Comparison of ENCODE assay signal across 10 mouse cellular contexts in the genomic region with DNA sequence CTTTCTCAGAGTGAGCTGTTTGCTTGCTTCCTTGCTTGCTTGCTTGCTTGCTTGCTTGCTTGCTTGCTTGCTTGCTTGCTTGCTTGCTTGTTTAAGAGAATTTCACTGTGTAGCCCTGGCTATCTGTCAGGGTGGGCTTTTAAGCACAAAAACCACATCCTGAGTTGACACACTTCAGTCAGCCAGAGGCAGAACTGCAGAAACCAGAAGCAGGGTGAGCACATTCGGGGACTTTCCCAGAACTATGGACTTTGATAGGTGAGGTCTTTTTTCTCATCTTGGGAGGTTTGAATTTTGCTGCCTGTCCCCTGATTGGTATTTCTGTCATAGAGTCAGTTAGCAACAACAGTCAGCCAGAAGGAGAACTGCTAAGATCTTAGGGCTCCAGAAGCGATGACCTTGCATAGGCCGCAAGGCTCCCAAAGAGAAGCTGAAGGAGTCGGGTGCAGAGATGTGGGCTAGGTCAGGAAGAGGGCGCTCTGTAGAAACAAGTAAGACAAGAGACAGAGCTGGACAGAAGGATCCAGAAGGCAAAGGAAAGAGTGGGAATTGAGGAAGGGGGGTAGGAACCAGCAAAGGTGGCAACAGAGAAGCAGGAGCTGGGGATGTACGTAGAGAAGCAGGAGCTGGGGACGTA. TPM values are rescaled to one million over a fixed set of nuclear protein-coding genes. Genes with fewer than 3 reads are reported as not detected.
DNase-seq lines count a peak whose midpoint lies in the region.
"Had no signal": no experiment of that assay in that cellular context is flagged by ENCODE, and none has a peak within 500 bp of the region (broad histone marks: within the 10 kb centered on the region; RNA-seq: fewer than 3 reads in every experiment).

No protein-coding gene starts in this region.

- H3K4me3 ChIP-seq in heart, embryonic 10.5 days: peak overlapping the region; percentile 5; the same call in 1 of the 2 replicates
- H3K4me3 ChIP-seq: heart, adult 2 months had no signal

- no peaks in the 10 kb centered on the region for H3K9me3 ChIP-seq in heart, embryonic 10.5 days
- H3K9me3 ChIP-seq: forebrain, embryonic 10.5 days had no signal

- peaks cover 38% of the 10 kb centered on the region for H3K36me3 ChIP-seq in heart, embryonic 10.5 days

- H3K27ac ChIP-seq in heart, embryonic 10.5 days: no peak overlapping the region; the same call in 1 of the 2 replicates
- H3K27ac ChIP-seq: forebrain, embryonic 10.5 days; heart, adult 2 months had no signal

- WGBS in heart, embryonic 10.5 days: 87% methylated on average over 7 of the region's 7 CpGs

- H3K27me3 ChIP-seq in heart, embryonic 10.5 days (ENCODE audit: insufficient read depth, poor library complexity, severe bottlenecking): no peaks in the 10 kb centered on the region

- H3K4me1 ChIP-seq in heart, embryonic 10.5 days: peaks cover 26% of the 10 kb centered on the region

- intact Hi-C loops in heart, postnatal 14 days (cut with DNase I): no loop called here

- DNase-seq in heart, embryonic 10.5 days (ENCODE audit: low spot score): no peak
- DNase-seq in heart, postnatal 14 days: no peak
- DNase-seq in 416B (ENCODE audit: low read depth): peak; percentile 59
- DNase-seq in c-Kit-positive CD71-positive TER-119-negative erythroid progenitor cells, embryonic 14.5 days (ENCODE audit: low read depth): peak; percentile 27
- peak; percentile 83 for DNase-seq in naive thymus-derived CD4-positive, alpha-beta T cell, adult 2 months (ENCODE audit: low read depth)
- DNase-seq in urinary bladder, adult 2 months (ENCODE audit: low spot score): no peak
- no peak for DNase-seq in layer of hippocampus, postnatal 14 days (ENCODE audit: low spot score in 2 of 2)
- DNase-seq in layer of hippocampus, adult 18-20 months (ENCODE audit: low spot score in 2 of 2): no peak
- DNase-seq: heart, adult 2 months had no signal

RNA-seq across cellular contexts. Expression of gene Gnptg, which starts 15.2 kb away (rescaled TPM):
- 31.2 and 36.7 TPM in 2 replicates for polyA plus RNA-seq in heart, embryonic 10.5 days (2016; fragmentation: Nextera tagmentation; extraction: Ambion mirVana)
- 10 to 100 TPM; 13.1 to 14.3 TPM for total RNA-seq in heart, postnatal 14 days (2021)
- 43.2 and 48.8 TPM in 2 replicates for polyA plus RNA-seq in urinary bladder, adult 2 months (2012; rRNA removed)
- 10 to 100 TPM; 64.4 to 71.9 TPM for total RNA-seq in layer of hippocampus, postnatal 14 days (2021)
- total RNA-seq in layer of hippocampus, adult 18-20 months (2021): 10 to 100 TPM; 71.1 to 73.5 TPM

RNA-seq across cellular contexts. Expression of gene Tsr3, which starts 15.3 kb away (rescaled TPM):
- 44.9 and 58.4 TPM in 2 replicates for polyA plus RNA-seq in heart, embryonic 10.5 days (2016; fragmentation: Nextera tagmentation; extraction: Ambion mirVana)
- 10 to 100 TPM in 1 of 2 experiments, 1 to 10 TPM in 1; 9.3 to 10.2 TPM for total RNA-seq in heart, postnatal 14 days (2021)
- 28.2 and 35.6 TPM in 2 replicates for polyA plus RNA-seq in urinary bladder, adult 2 months (2012; rRNA removed)
- total RNA-seq in layer of hippocampus, postnatal 14 days (2021): 10 to 100 TPM; 25.0 to 26.6 TPM
- 10 to 100 TPM; 22.9 to 23.7 TPM for total RNA-seq in layer of hippocampus, adult 18-20 months (2021)

RNA-seq across cellular contexts. Expression of gene Baiap3, which starts 31.5 kb away (rescaled TPM):
- 0.54 and 1.3 TPM in 2 replicates for polyA plus RNA-seq in heart, embryonic 10.5 days (2016; fragmentation: Nextera tagmentation; extraction: Ambion mirVana)
- under 1 TPM; 0.17 to 0.63 TPM for total RNA-seq in heart, postnatal 14 days (2021)
- polyA plus RNA-seq in urinary bladder, adult 2 months (2012; rRNA removed): 8.7 and 11.1 TPM in 2 replicates
- 10 to 100 TPM in 1 of 2 experiments, 1 to 10 TPM in 1; 9.7 to 11.3 TPM for total RNA-seq in layer of hippocampus, postnatal 14 days (2021)
- total RNA-seq in layer of hippocampus, adult 18-20 months (2021): 1 to 10 TPM; 5.8 to 7.8 TPM

RNA-seq across cellular contexts. Expression of gene Unkl, which starts 36.5 kb away (rescaled TPM):
- polyA plus RNA-seq in heart, embryonic 10.5 days (2016; fragmentation: Nextera tagmentation; extraction: Ambion mirVana): 6.5 and 7.4 TPM in 2 replicates
- total RNA-seq in heart, postnatal 14 days (2021): 10 to 100 TPM; 10.8 to 10.9 TPM
- polyA plus RNA-seq in urinary bladder, adult 2 months (2012; rRNA removed): 15.6 and 16.4 TPM in 2 replicates
- 10 to 100 TPM; 33.9 to 37.0 TPM for total RNA-seq in layer of hippocampus, postnatal 14 days (2021)
- total RNA-seq in layer of hippocampus, adult 18-20 months (2021): 10 to 100 TPM; 41.7 to 43.6 TPM

RNA-seq across cellular contexts. Expression of gene BC003965, which starts 40.4 kb away (rescaled TPM):
- polyA plus RNA-seq in heart, embryonic 10.5 days (2016; fragmentation: Nextera tagmentation; extraction: Ambion mirVana): 27.3 and 34.6 TPM in 2 replicates
- total RNA-seq in heart, postnatal 14 days (2021): 10 to 100 TPM; 19.2 to 22.0 TPM
- polyA plus RNA-seq in urinary bladder, adult 2 months (2012; rRNA removed): 16.5 and 20.9 TPM in 2 replicates
- 10 to 100 TPM; 17.8 to 19.2 TPM for total RNA-seq in layer of hippocampus, postnatal 14 days (2021)
- 10 to 100 TPM; 19.5 to 21.2 TPM for total RNA-seq in layer of hippocampus, adult 18-20 months (2021)

Comparison
In these comparisons a context has a peak if more than half of its experiments do, and no peak if none do; other contexts are left out.
1. DNase-seq: peak in 416B (single experiment), c-Kit-positive CD71-positive TER-119-negative erythroid progenitor cells, embryonic 14.5 days (single experiment) and naive thymus-derived CD4-positive, alpha-beta T cell, adult 2 months (single experiment); none in heart, embryonic 10.5 days (single experiment), heart, postnatal 14 days (0 of 2), urinary bladder, adult 2 months (single experiment), layer of hippocampus, postnatal 14 days (0 of 2) and layer of hippocampus, adult 18-20 months (0 of 2).
2. RNA of gene Gnptg, which starts 15.2 kb away (total RNA-seq): 71.1 to 73.5 TPM in layer of hippocampus, adult 18-20 months and 64.4 to 71.9 TPM in layer of hippocampus, postnatal 14 days; 13.1 to 14.3 TPM in heart, postnatal 14 days; every median in the first group is over 4 times any median in the second.
3. RNA of gene Baiap3, which starts 31.5 kb away (total RNA-seq): 9.7 to 11.3 TPM in layer of hippocampus, postnatal 14 days and 5.8 to 7.8 TPM in layer of hippocampus, adult 18-20 months; 0.17 to 0.63 TPM in heart, postnatal 14 days; every median in the first group is over 4 times any median in the second.